Comparison of ENCODE assay signal across 13 mouse cellular contexts in genomic region chr1:155236306-155237024, GRCm38 (mm10). TPM values are rescaled to one million over a fixed set of nuclear protein-coding genes. Genes with fewer than 3 reads are reported as not detected.
A peak's percentile ranks its signal among the peaks of the same experiment; 100 is the strongest.
DNase-seq lines count a peak whose midpoint lies in the region; ATAC-seq lines count a peak whose summit lies in the region.
"Had no signal": no experiment of that assay in that cellular context is flagged by ENCODE, and none has a peak within 500 bp of the region (broad histone marks: within the 10 kb centered on the region; RNA-seq: fewer than 3 reads in every experiment).

No protein-coding gene starts in this region.

- H3K9ac ChIP-seq in embryonic facial prominence, embryonic 15.5 days: no peak overlapping the region
- H3K9ac ChIP-seq in midbrain, embryonic 15.5 days: no peak overlapping the region

- H3K4me3 ChIP-seq in embryonic facial prominence, embryonic 15.5 days (replicated peaks): no peak overlapping the region
- no peak overlapping the region for H3K4me3 ChIP-seq in midbrain, embryonic 15.5 days

- H3K4me1 ChIP-seq in embryonic facial prominence, embryonic 15.5 days: peaks cover 72% of the 10 kb centered on the region
- peaks cover 63% of the 10 kb centered on the region for H3K4me1 ChIP-seq in midbrain, embryonic 15.5 days

- H3K27me3 ChIP-seq in embryonic facial prominence, embryonic 15.5 days: no peaks in the 10 kb centered on the region
- H3K27me3 ChIP-seq in midbrain, embryonic 15.5 days (replicated peaks): no peaks in the 10 kb centered on the region

- H3K9me3 ChIP-seq in embryonic facial prominence, embryonic 15.5 days (replicated peaks): no peaks in the 10 kb centered on the region
- no peaks in the 10 kb centered on the region for H3K9me3 ChIP-seq in midbrain, embryonic 15.5 days

- intact Hi-C loops in heart, postnatal 10 days (cut with DNase I): no loop called here

- WGBS in embryonic facial prominence, embryonic 15.5 days: 56% methylated on average over 13 of the region's 13 CpGs
- 31% methylated on average over 13 of the region's 13 CpGs for WGBS in midbrain, embryonic 15.5 days

- peak; percentile 37 for DNase-seq in kidney, adult 18-20 months
- no peak for DNase-seq in kidney, postnatal 10 days
- peak; percentile 65 to 80 for DNase-seq in heart, postnatal 10 days
- no peak for DNase-seq in frontal cortex, postnatal 10 days (ENCODE audit: low spot score in 2 of 2)
- no peak for DNase-seq in layer of hippocampus, adult 9-10 months (ENCODE audit: low spot score)
- DNase-seq: adrenal gland, adult 8-10 months; layer of hippocampus, postnatal 36 days; lung, postnatal 14 days; thymus, postnatal 25 days had no signal

- no peak for ATAC-seq in embryonic facial prominence, embryonic 15.5 days (ENCODE audit: insufficient number of reproducible peaks, low FRiP score, low TSS enrichment, low read depth)
- ATAC-seq in midbrain, embryonic 15.5 days (replicated peaks): no peak
- ATAC-seq in megakaryocyte, adult 5-6 weeks (ENCODE audit: poor library complexity, severe bottlenecking): no peak

- peaks cover 4% of the 10 kb centered on the region; the same call in 1 of the 2 replicates for H3K36me3 ChIP-seq in embryonic facial prominence, embryonic 15.5 days
- H3K36me3 ChIP-seq in midbrain, embryonic 15.5 days (replicated peaks): no peaks in the 10 kb centered on the region

- H3K27ac ChIP-seq in embryonic facial prominence, embryonic 15.5 days (replicated peaks): peak overlapping the region; percentile 73; the same call in 1 of the 2 replicates
- H3K27ac ChIP-seq in midbrain, embryonic 15.5 days: peak overlapping the region; percentile 45; the same call in 1 of the 2 replicates

- no peak overlapping the region for H3K4me2 ChIP-seq in embryonic facial prominence, embryonic 15.5 days (replicated peaks)
- no peak overlapping the region for H3K4me2 ChIP-seq in midbrain, embryonic 15.5 days

RNA-seq across cellular contexts. Expression of gene BC034090, which starts 7.8 kb away (rescaled TPM):
- 6.3 and 6.5 TPM in 2 replicates for polyA plus RNA-seq in embryonic facial prominence, embryonic 15.5 days (2015; fragmentation: Nextera tagmentation; extraction: Ambion mirVana)
- 10 to 100 TPM; 53.6 to 56.7 TPM for total RNA-seq in heart, postnatal 10 days (2021)
- polyA plus RNA-seq in midbrain, embryonic 15.5 days (2015; fragmentation: Nextera tagmentation; extraction: Ambion mirVana): 4.0 and 4.3 TPM in 2 replicates
- total RNA-seq in megakaryocyte, adult 5-6 weeks (2015): not detected in 2 replicates
- total RNA-seq in megakaryocyte, adult 5-6 weeks (2017): 0.45 TPM in 1 of 2 replicates, not detected in the other
- total RNA-seq: common myeloid progenitor, adult 5-6 weeks had no signal

Comparison
In these comparisons a context has a peak if more than half of its experiments do, and no peak if none do; other contexts are left out.
1. DNase-seq: peak in kidney, adult 18-20 months (single experiment) and heart, postnatal 10 days (2 of 2); none in kidney, postnatal 10 days (single experiment), frontal cortex, postnatal 10 days (0 of 2) and layer of hippocampus, adult 9-10 months (single experiment).
2. RNA of gene BC034090, which starts 7.8 kb away (total RNA-seq): 53.6 to 56.7 TPM in heart, postnatal 10 days; 0.45 TPM in megakaryocyte, adult 5-6 weeks; every median in the first group is over 10 times any median in the second.